Mouse (Mus musculus): ENCODE results near the gene Btbd9. TPM values are rescaled to one million over a fixed set of nuclear protein-coding genes. Genes with fewer than 3 reads are reported as not detected.
A peak's percentile ranks its signal among the peaks of the same experiment; 100 is the strongest.

Btbd9 gene
- polyA plus RNA-seq, 1 experiment from 2014 or later: 59.7 TPM

GRCm38 (mm10) chr17:30336816-30337215 is 239.5 kb downstream of the Btbd9 start:
- no peak overlapping the region for H3K4me2 ChIP-seq
- H3K4me3 ChIP-seq (ENCODE audit: low read depth, low read length): no peak overlapping the region
- no peak overlapping the region for H3K27ac ChIP-seq (ENCODE audit: low read depth, low read length)
- no peak for ATAC-seq (ENCODE audit: low FRiP score)
- DNase-seq (ENCODE audit: low spot score, missing footprints): peak; percentile 81
- WGBS: 63% methylated on average over 7 of the region's 7 CpGs
- H3K9me3 ChIP-seq (ENCODE audit: control insufficient read depth, low read length): no peaks in the 10 kb centered on the region
- peaks cover 12% of the 10 kb centered on the region for H3K4me1 ChIP-seq (ENCODE audit: control insufficient read depth, insufficient read depth, low read length)
- H3K36me3 ChIP-seq (ENCODE audit: control insufficient read depth, insufficient read depth, low read length): no peaks in the 10 kb centered on the region
- H3K9ac ChIP-seq (ENCODE audit: low read length): no peak overlapping the region
- H3K27me3 ChIP-seq (ENCODE audit: control insufficient read depth, insufficient read depth, low read length): no peaks in the 10 kb centered on the region

GRCm38 (mm10) chr17:30336280-30336679 is 240.0 kb downstream of the Btbd9 start:
- ATAC-seq (ENCODE audit: low FRiP score) (no peak), DNase-seq (ENCODE audit: low spot score, missing footprints) (peak; percentile 82)
- no peaks in the 10 kb centered on the region for H3K9me3 ChIP-seq (ENCODE audit: control insufficient read depth, low read length)
- no peak overlapping the region for H3K4me2 ChIP-seq
- H3K4me3 ChIP-seq (ENCODE audit: low read depth, low read length): no peak overlapping the region
- no peak overlapping the region for H3K9ac ChIP-seq (ENCODE audit: low read length)
- H3K36me3 ChIP-seq (ENCODE audit: control insufficient read depth, insufficient read depth, low read length): no peaks in the 10 kb centered on the region
- no peak overlapping the region for H3K27ac ChIP-seq (ENCODE audit: low read depth, low read length)
- no peaks in the 10 kb centered on the region for H3K27me3 ChIP-seq (ENCODE audit: control insufficient read depth, insufficient read depth, low read length)
- H3K4me1 ChIP-seq (ENCODE audit: control insufficient read depth, insufficient read depth, low read length): peaks cover 12% of the 10 kb centered on the region
- 67% methylated on average over 5 of the region's 5 CpGs for WGBS

GRCm38 (mm10) chr17:30335746-30336145 is 240.5 kb downstream of the Btbd9 start:
- Histone ChIP-seq H3K9me3 (ENCODE audit: control insufficient read depth, low read length) (no peaks in the 10 kb centered on the region), H3K27me3 (ENCODE audit: control insufficient read depth, insufficient read depth, low read length) (no peaks in the 10 kb centered on the region), H3K9ac (ENCODE audit: low read length) (no peak overlapping the region), H3K4me2 (no peak overlapping the region), H3K36me3 (ENCODE audit: control insufficient read depth, insufficient read depth, low read length) (no peaks in the 10 kb centered on the region), H3K4me3 (ENCODE audit: low read depth, low read length) (no peak overlapping the region), H3K27ac (ENCODE audit: low read depth, low read length) (no peak overlapping the region), H3K4me1 (ENCODE audit: control insufficient read depth, insufficient read depth, low read length) (peaks cover 12% of the 10 kb centered on the region)
- ATAC-seq (ENCODE audit: low FRiP score) (no peak), DNase-seq (ENCODE audit: low spot score, missing footprints) (peak; percentile 81)
- WGBS: 71% methylated on average over 8 of the region's 8 CpGs

GRCm38 (mm10) chr17:30334257-30334656 is 242.0 kb downstream of the Btbd9 start:
- Histone ChIP-seq H3K36me3 (ENCODE audit: control insufficient read depth, insufficient read depth, low read length) (no peaks in the 10 kb centered on the region), H3K4me2 (no peak overlapping the region), H3K4me1 (ENCODE audit: control insufficient read depth, insufficient read depth, low read length) (peaks cover 12% of the 10 kb centered on the region), H3K27ac (ENCODE audit: low read depth, low read length) (no peak overlapping the region), H3K27me3 (ENCODE audit: control insufficient read depth, insufficient read depth, low read length) (no peaks in the 10 kb centered on the region), H3K9ac (ENCODE audit: low read length) (no peak overlapping the region), H3K4me3 (ENCODE audit: low read depth, low read length) (no peak overlapping the region), H3K9me3 (ENCODE audit: control insufficient read depth, low read length) (no peaks in the 10 kb centered on the region)
- no peak for ATAC-seq (ENCODE audit: low FRiP score)
- DNase-seq (ENCODE audit: low spot score, missing footprints): peak; percentile 71
- WGBS: 70% methylated on average over 6 of the region's 6 CpGs

GRCm38 (mm10) chr17:30333136-30333535 is 243.2 kb downstream of the Btbd9 start:
- Histone ChIP-seq H3K4me2 (no peak overlapping the region), H3K4me3 (ENCODE audit: low read depth, low read length) (no peak overlapping the region), H3K36me3 (ENCODE audit: control insufficient read depth, insufficient read depth, low read length) (no peaks in the 10 kb centered on the region), H3K27ac (ENCODE audit: low read depth, low read length) (no peak overlapping the region), H3K4me1 (ENCODE audit: control insufficient read depth, insufficient read depth, low read length) (peaks cover 12% of the 10 kb centered on the region), H3K27me3 (ENCODE audit: control insufficient read depth, insufficient read depth, low read length) (no peaks in the 10 kb centered on the region), H3K9ac (ENCODE audit: low read length) (no peak overlapping the region), H3K9me3 (ENCODE audit: control insufficient read depth, low read length) (no peaks in the 10 kb centered on the region)
- DNase-seq (ENCODE audit: low spot score, missing footprints) (peak; percentile 37), ATAC-seq (ENCODE audit: low FRiP score) (no peak)
- 82% methylated on average over 4 of the region's 4 CpGs for WGBS

GRCm38 (mm10) chr17:30331380-30331779 is 244.9 kb downstream of the Btbd9 start:
- Histone ChIP-seq H3K9ac (ENCODE audit: low read length) (no peak overlapping the region), H3K27ac (ENCODE audit: low read depth, low read length) (no peak overlapping the region), H3K4me2 (no peak overlapping the region), H3K9me3 (ENCODE audit: control insufficient read depth, low read length) (no peaks in the 10 kb centered on the region), H3K36me3 (ENCODE audit: control insufficient read depth, insufficient read depth, low read length) (no peaks in the 10 kb centered on the region), H3K4me1 (ENCODE audit: control insufficient read depth, insufficient read depth, low read length) (peaks cover 12% of the 10 kb centered on the region; the same call in 1 of the 2 replicates), H3K27me3 (ENCODE audit: control insufficient read depth, insufficient read depth, low read length) (no peaks in the 10 kb centered on the region), H3K4me3 (ENCODE audit: low read depth, low read length) (no peak overlapping the region)
- WGBS: 67% methylated on average over 6 of the region's 6 CpGs
- DNase-seq (ENCODE audit: low spot score, missing footprints) (peak; percentile 75), ATAC-seq (ENCODE audit: low FRiP score) (no peak)

- Histone ChIP-seq H3K9ac (ENCODE audit: low read length) (no peak overlapping the region), H3K27ac (ENCODE audit: low read depth, low read length) (no peak overlapping the region), H3K4me1 (ENCODE audit: control insufficient read depth, insufficient read depth, low read length) (peaks cover 4% of the 10 kb centered on the region; the same call in 1 of the 2 replicates), H3K4me3 (ENCODE audit: low read depth, low read length) (no peak overlapping the region), H3K27me3 (ENCODE audit: control insufficient read depth, insufficient read depth, low read length) (no peaks in the 10 kb centered on the region), H3K36me3 (ENCODE audit: control insufficient read depth, insufficient read depth, low read length) (no peaks in the 10 kb centered on the region), H3K9me3 (ENCODE audit: control insufficient read depth, low read length) (no peaks in the 10 kb centered on the region), H3K4me2 (no peak overlapping the region)
- DNase-seq (ENCODE audit: low spot score, missing footprints) (peak; percentile 26), ATAC-seq (ENCODE audit: low FRiP score) (no peak)
- whole genome bisulfite sequencing: 85% methylated on average over 2 of the region's 2 CpGs
Observed at GRCm38 (mm10) chr17:30329531-30329930, 246.8 kb downstream of the Btbd9 start.

GRCm38 (mm10) chr17:30328924-30329323 is 247.4 kb downstream of the Btbd9 start:
- Histone ChIP-seq H3K27me3 (ENCODE audit: control insufficient read depth, insufficient read depth, low read length) (no peaks in the 10 kb centered on the region), H3K36me3 (ENCODE audit: control insufficient read depth, insufficient read depth, low read length) (no peaks in the 10 kb centered on the region), H3K9ac (ENCODE audit: low read length) (no peak overlapping the region), H3K4me2 (no peak overlapping the region), H3K9me3 (ENCODE audit: control insufficient read depth, low read length) (no peaks in the 10 kb centered on the region), H3K27ac (ENCODE audit: low read depth, low read length) (no peak overlapping the region), H3K4me1 (ENCODE audit: control insufficient read depth, insufficient read depth, low read length) (no peaks in the 10 kb centered on the region), H3K4me3 (ENCODE audit: low read depth, low read length) (no peak overlapping the region)
- no peak for ATAC-seq (ENCODE audit: low FRiP score)
- 90% methylated on average over 5 of the region's 5 CpGs for WGBS
- peak; percentile 68 for DNase-seq (ENCODE audit: low spot score, missing footprints)

GRCm38 (mm10) chr17:30326906-30327305 is 249.4 kb downstream of the Btbd9 start:
- H3K4me1 ChIP-seq (ENCODE audit: control insufficient read depth, insufficient read depth, low read length): no peaks in the 10 kb centered on the region
- 89% methylated on average over 1 of the region's 1 CpGs for WGBS
- DNase-seq (ENCODE audit: low spot score, missing footprints): no peak
- H3K9me3 ChIP-seq (ENCODE audit: control insufficient read depth, low read length): no peaks in the 10 kb centered on the region
- ATAC-seq (ENCODE audit: low FRiP score): no peak
- H3K36me3 ChIP-seq (ENCODE audit: control insufficient read depth, insufficient read depth, low read length): no peaks in the 10 kb centered on the region
- H3K27ac ChIP-seq (ENCODE audit: low read depth, low read length): no peak overlapping the region
- H3K27me3 ChIP-seq (ENCODE audit: control insufficient read depth, insufficient read depth, low read length): no peaks in the 10 kb centered on the region
- H3K4me2 ChIP-seq: no peak overlapping the region
- H3K4me3 ChIP-seq (ENCODE audit: low read depth, low read length): no peak overlapping the region
- no peak overlapping the region for H3K9ac ChIP-seq (ENCODE audit: low read length)

- WGBS: 78% methylated on average over 1 of the region's 1 CpGs
- Histone ChIP-seq H3K27ac (ENCODE audit: low read depth, low read length) (no peak overlapping the region), H3K4me2 (no peak overlapping the region), H3K36me3 (ENCODE audit: control insufficient read depth, insufficient read depth, low read length) (no peaks in the 10 kb centered on the region), H3K9ac (ENCODE audit: low read length) (no peak overlapping the region), H3K27me3 (ENCODE audit: control insufficient read depth, insufficient read depth, low read length) (no peaks in the 10 kb centered on the region), H3K9me3 (ENCODE audit: control insufficient read depth, low read length) (no peaks in the 10 kb centered on the region), H3K4me3 (ENCODE audit: low read depth, low read length) (no peak overlapping the region), H3K4me1 (ENCODE audit: control insufficient read depth, insufficient read depth, low read length) (no peaks in the 10 kb centered on the region)
- DNase-seq (ENCODE audit: low spot score, missing footprints): peak; percentile 23
- ATAC-seq (ENCODE audit: low FRiP score): no peak
Observed at GRCm38 (mm10) chr17:30320301-30320700, 256.0 kb downstream of the Btbd9 start.

All from midbrain, embryonic 11.5 days (tissue).